Mouse (Mus musculus): ENCODE data around the gene Rbfox1. TPM values are rescaled to one million over a fixed set of nuclear protein-coding genes. Genes with fewer than 3 reads are reported as not detected.
A peak's percentile ranks its signal among the peaks of the same experiment; 100 is the strongest.

Rbfox1 gene
- polyA plus RNA-seq, 1 experiment from 2014 or later = 3.3 TPM

DNA sequence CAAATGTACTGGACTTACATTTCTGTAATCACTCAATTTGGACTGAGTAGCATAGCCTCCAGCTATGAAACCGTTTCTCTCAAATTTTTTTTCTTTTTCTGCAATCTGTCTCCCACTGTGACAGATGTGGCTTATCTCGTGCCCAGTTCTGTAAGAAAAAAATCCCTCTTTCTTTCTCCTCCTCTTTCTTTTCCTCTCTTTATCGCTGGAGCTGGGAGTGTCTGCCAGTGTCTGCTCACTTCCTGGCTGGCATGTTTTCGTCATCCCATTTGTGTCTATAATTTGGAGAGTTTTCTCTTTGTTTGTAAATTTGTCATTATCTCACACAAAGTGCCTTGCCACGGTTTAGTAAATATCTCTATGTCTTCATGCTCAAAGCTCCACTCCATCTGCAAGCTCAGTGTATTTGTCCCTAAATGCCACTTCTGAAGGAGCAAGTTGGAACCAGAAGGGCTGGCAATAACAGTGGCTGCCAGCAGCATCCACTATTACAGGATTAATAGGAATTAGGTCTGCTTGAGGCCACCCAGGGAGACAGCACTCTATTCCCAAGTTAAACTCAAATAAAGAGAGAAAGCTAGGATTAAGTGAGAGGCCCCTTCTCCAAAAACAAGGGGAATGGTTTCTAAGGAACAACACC lies 228.8 kb downstream of the Rbfox1 start:
- H3K4me1 ChIP-seq (replicated peaks; ENCODE audit: insufficient read depth, low read length) = no peaks in the 10 kb centered on the region
- WGBS = 58% methylated on average over 5 of the region's 5 CpGs
- no peak for TF ChIP-seq CTCF (IDR thresholded peaks at IDR 0.05; ENCODE audit: low read depth)
- no peaks in the 10 kb centered on the region for H3K36me3 ChIP-seq (ENCODE audit: insufficient read depth, low read length)
- no peaks in the 10 kb centered on the region for H3K9me3 ChIP-seq (replicated peaks; ENCODE audit: low read length)
- H3K27me3 ChIP-seq (ENCODE audit: insufficient read depth, low read length) = no peaks in the 10 kb centered on the region
- no peak overlapping the region for H3K4me2 ChIP-seq (ENCODE audit: low read length)
- DNase-seq (ENCODE audit: low spot score) (no peak), ATAC-seq (replicated peaks; ENCODE audit: low FRiP score, low read depth) (no peak)
- H3K4me3 ChIP-seq (replicated peaks; ENCODE audit: low read depth, low read length) = no peak overlapping the region
- H3K27ac ChIP-seq = no peak overlapping the region
- H3K9ac ChIP-seq (ENCODE audit: low read depth, low read length) = no peak overlapping the region

DNA sequence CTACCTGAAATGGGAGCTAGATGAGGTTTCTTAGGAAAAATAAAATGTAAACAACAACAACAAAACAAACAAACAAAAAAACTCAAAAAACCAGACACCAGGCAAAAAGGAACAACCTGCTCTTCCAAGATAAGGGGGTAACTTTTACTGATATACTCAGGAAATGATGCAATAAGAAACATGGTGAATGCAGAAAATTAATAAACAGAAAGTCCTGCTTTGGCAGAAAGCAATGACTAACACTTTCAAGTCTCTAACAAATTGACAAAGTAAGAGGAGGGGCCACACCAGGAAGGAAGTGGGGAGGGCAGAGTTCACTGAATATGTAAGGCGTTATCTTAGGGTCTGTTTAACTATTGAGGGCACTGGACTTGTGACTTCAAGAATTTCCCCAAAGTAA lies 234.3 kb downstream of the Rbfox1 start:
- TF ChIP-seq CTCF (IDR thresholded peaks at IDR 0.05; ENCODE audit: low read depth) = no peak
- no peaks in the 10 kb centered on the region for H3K27me3 ChIP-seq (ENCODE audit: insufficient read depth, low read length)
- H3K27ac ChIP-seq = no peak overlapping the region
- DNase-seq (ENCODE audit: low spot score) (no peak), ATAC-seq (replicated peaks; ENCODE audit: low FRiP score, low read depth) (no peak)
- H3K4me3 ChIP-seq (replicated peaks; ENCODE audit: low read depth, low read length) = no peak overlapping the region
- 27% methylated on average over 1 of the region's 1 CpGs for WGBS
- no peaks in the 10 kb centered on the region for H3K4me1 ChIP-seq (replicated peaks; ENCODE audit: insufficient read depth, low read length)
- H3K4me2 ChIP-seq (ENCODE audit: low read length) = no peak overlapping the region
- no peaks in the 10 kb centered on the region for H3K9me3 ChIP-seq (replicated peaks; ENCODE audit: low read length)
- H3K36me3 ChIP-seq (ENCODE audit: insufficient read depth, low read length) = no peaks in the 10 kb centered on the region
- H3K9ac ChIP-seq (ENCODE audit: low read depth, low read length) = no peak overlapping the region

DNA sequence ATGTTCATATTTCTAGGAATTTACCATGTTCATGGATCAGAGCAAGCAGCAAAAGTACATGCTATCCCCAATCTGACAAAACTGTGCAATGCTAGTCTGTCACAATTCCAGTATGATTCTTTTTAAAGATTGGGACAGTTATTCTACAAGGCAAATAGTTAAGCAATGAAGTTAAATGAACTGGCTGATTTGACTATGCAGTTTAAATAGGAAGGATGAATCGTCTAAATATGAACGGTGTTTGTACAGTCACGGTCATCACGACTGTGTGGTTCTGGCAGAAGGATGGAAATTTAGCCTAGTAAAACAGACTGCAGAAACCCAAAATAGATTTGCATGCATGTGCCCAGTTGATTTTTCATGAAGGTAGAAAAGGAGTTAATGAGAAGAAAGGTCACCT lies 236.1 kb downstream of the Rbfox1 start:
- DNase-seq (ENCODE audit: low spot score) = no peak
- no peak overlapping the region for H3K4me3 ChIP-seq (replicated peaks; ENCODE audit: low read depth, low read length)
- no peaks in the 10 kb centered on the region for H3K9me3 ChIP-seq (replicated peaks; ENCODE audit: low read length)
- WGBS = 80% methylated on average over 4 of the region's 4 CpGs
- no peaks in the 10 kb centered on the region for H3K36me3 ChIP-seq (ENCODE audit: insufficient read depth, low read length)
- no peaks in the 10 kb centered on the region for H3K27me3 ChIP-seq (ENCODE audit: insufficient read depth, low read length)
- no peak overlapping the region for H3K27ac ChIP-seq
- no peak overlapping the region for H3K4me2 ChIP-seq (ENCODE audit: low read length)
- ATAC-seq (replicated peaks; ENCODE audit: low FRiP score, low read depth) = no peak
- TF ChIP-seq CTCF (IDR thresholded peaks at IDR 0.05; ENCODE audit: low read depth) = no peak
- no peaks in the 10 kb centered on the region for H3K4me1 ChIP-seq (replicated peaks; ENCODE audit: insufficient read depth, low read length)
- no peak overlapping the region for H3K9ac ChIP-seq (ENCODE audit: low read depth, low read length)

DNA sequence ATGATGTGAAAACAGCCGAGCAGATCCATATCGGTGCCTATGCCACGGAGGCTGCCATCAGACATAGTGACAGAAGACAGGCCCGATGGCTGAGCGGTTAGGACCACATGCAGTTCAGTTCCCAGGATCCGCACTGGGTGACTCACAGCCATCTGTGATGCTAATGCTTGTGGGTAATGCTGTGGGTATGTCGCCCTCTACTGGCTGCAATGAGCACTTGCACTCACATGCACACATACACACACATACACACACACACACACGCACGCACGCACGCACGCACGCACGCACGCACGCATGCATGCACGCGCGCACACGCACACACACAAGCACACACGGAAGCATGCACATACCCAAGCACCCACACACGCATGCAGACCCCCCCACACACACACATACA lies 237.7 kb downstream of the Rbfox1 start:
- Histone ChIP-seq H3K9ac (ENCODE audit: low read depth, low read length) (no peak overlapping the region), H3K27ac (no peak overlapping the region), H3K27me3 (ENCODE audit: insufficient read depth, low read length) (no peaks in the 10 kb centered on the region), H3K4me3 (replicated peaks; ENCODE audit: low read depth, low read length) (no peak overlapping the region), H3K4me2 (ENCODE audit: low read length) (no peak overlapping the region), H3K4me1 (replicated peaks; ENCODE audit: insufficient read depth, low read length) (no peaks in the 10 kb centered on the region), H3K9me3 (replicated peaks; ENCODE audit: low read length) (no peaks in the 10 kb centered on the region), H3K36me3 (ENCODE audit: insufficient read depth, low read length) (no peaks in the 10 kb centered on the region)
- 92% methylated on average over 20 of the region's 22 CpGs for WGBS
- DNase-seq (ENCODE audit: low spot score) (no peak), ATAC-seq (replicated peaks; ENCODE audit: low FRiP score, low read depth) (no peak)
- TF ChIP-seq CTCF (IDR thresholded peaks at IDR 0.05; ENCODE audit: low read depth) = peak; percentile 25; the same call in 1 of the 2 replicates

DNA sequence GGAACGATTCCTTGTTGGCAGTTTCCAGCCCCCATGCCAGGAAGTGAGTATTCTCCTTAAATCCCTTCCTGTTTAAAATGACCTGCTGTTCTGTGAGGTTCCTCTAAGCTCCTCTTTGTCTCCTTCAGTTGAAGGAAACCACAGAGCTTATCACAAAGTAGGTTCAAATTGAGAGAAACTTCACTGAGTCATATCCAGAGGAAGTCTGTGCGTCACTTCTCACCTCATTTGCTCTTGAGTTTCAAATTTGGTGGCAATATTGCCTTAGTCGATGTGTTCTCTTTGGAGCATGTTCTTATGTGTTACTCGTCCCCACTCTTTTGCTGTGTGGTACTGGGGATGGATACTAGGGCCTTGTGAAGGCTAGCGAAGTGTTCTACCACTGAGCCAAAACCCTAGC lies 243.2 kb downstream of the Rbfox1 start:
- H3K4me3 ChIP-seq (replicated peaks; ENCODE audit: low read depth, low read length) = no peak overlapping the region
- no peaks in the 10 kb centered on the region for H3K36me3 ChIP-seq (ENCODE audit: insufficient read depth, low read length)
- H3K9me3 ChIP-seq (replicated peaks; ENCODE audit: low read length) = no peaks in the 10 kb centered on the region
- no peak for TF ChIP-seq CTCF (IDR thresholded peaks at IDR 0.05; ENCODE audit: low read depth)
- H3K27ac ChIP-seq = no peak overlapping the region
- H3K9ac ChIP-seq (ENCODE audit: low read depth, low read length) = no peak overlapping the region
- no peak for DNase-seq (ENCODE audit: low spot score)
- no peaks in the 10 kb centered on the region for H3K27me3 ChIP-seq (ENCODE audit: insufficient read depth, low read length)
- ATAC-seq (replicated peaks; ENCODE audit: low FRiP score, low read depth) = no peak
- 72% methylated on average over 5 of the region's 5 CpGs for WGBS
- H3K4me1 ChIP-seq (replicated peaks; ENCODE audit: insufficient read depth, low read length) = no peaks in the 10 kb centered on the region
- no peak overlapping the region for H3K4me2 ChIP-seq (ENCODE audit: low read length)

GRCm38 (mm10) chr16:6135016-6135415 lies 249.9 kb downstream of the Rbfox1 start:
- Histone ChIP-seq H3K4me3 (replicated peaks; ENCODE audit: low read depth, low read length) (no peak overlapping the region), H3K27ac (no peak overlapping the region), H3K9ac (ENCODE audit: low read depth, low read length) (no peak overlapping the region), H3K4me2 (ENCODE audit: low read length) (no peak overlapping the region), H3K9me3 (replicated peaks; ENCODE audit: low read length) (no peaks in the 10 kb centered on the region), H3K36me3 (ENCODE audit: insufficient read depth, low read length) (no peaks in the 10 kb centered on the region), H3K27me3 (ENCODE audit: insufficient read depth, low read length) (no peaks in the 10 kb centered on the region), H3K4me1 (replicated peaks; ENCODE audit: insufficient read depth, low read length) (no peaks in the 10 kb centered on the region)
- ATAC-seq (replicated peaks; ENCODE audit: low FRiP score, low read depth) (no peak), DNase-seq (ENCODE audit: low spot score) (no peak)
- WGBS = 88% methylated on average over 7 of the region's 7 CpGs
- TF ChIP-seq CTCF (IDR thresholded peaks at IDR 0.05; ENCODE audit: low read depth) = no peak

DNA sequence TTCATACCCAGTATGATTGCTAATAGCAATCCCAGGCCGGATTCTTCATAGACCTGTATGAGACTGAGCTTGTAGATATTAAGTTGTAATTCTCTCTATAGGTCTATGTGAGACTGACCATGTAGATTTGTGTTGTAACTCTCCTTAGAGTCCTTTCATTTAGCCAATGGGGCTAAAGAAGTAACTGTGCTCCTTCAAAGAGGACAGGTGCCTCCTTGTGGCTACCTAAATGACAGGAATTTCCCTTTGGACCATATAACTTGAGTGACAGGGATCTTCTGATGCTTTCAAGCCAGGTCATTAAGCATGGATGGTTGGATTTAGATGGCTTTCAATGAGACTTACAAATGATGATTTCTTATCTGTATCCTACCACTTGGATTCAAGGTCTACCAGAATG lies 254.3 kb downstream of the Rbfox1 start:
- Histone ChIP-seq H3K4me3 (replicated peaks; ENCODE audit: low read depth, low read length) (no peak overlapping the region), H3K9me3 (replicated peaks; ENCODE audit: low read length) (no peaks in the 10 kb centered on the region), H3K9ac (ENCODE audit: low read depth, low read length) (no peak overlapping the region), H3K27me3 (ENCODE audit: insufficient read depth, low read length) (no peaks in the 10 kb centered on the region), H3K27ac (no peak overlapping the region), H3K36me3 (ENCODE audit: insufficient read depth, low read length) (no peaks in the 10 kb centered on the region), H3K4me1 (replicated peaks; ENCODE audit: insufficient read depth, low read length) (no peaks in the 10 kb centered on the region), H3K4me2 (ENCODE audit: low read length) (no peak overlapping the region)
- no peak for DNase-seq (ENCODE audit: low spot score)
- 97% methylated on average over 1 of the region's 1 CpGs for WGBS
- TF ChIP-seq CTCF (IDR thresholded peaks at IDR 0.05; ENCODE audit: low read depth) = no peak
- no peak for ATAC-seq (replicated peaks; ENCODE audit: low FRiP score, low read depth)

All from kidney, postnatal 0 days (tissue).